ENCODE assay signal across 11 mouse cellular contexts in genomic region chr4:43666412-43666811, GRCm38 (mm10). TPM values are rescaled to one million over a fixed set of nuclear protein-coding genes. Genes with fewer than 3 reads are reported as not detected.
DNase-seq lines count a peak whose midpoint lies in the region; ATAC-seq and TF ChIP-seq lines count a peak whose summit lies in the region.
"Had no signal": no experiment of that assay in that cellular context is flagged by ENCODE, and none has a peak within 500 bp of the region (broad histone marks: within the 10 kb centered on the region; RNA-seq: fewer than 3 reads in every experiment).

No protein-coding gene starts in this region.

- no peaks in the 10 kb centered on the region for H3K36me3 ChIP-seq in E14TG2a.4 (ENCODE audit: insufficient read depth, low read length)
- H3K36me3 ChIP-seq in heart, embryonic 11.5 days (ENCODE audit: control insufficient read depth, insufficient read depth, low read length), result no peaks in the 10 kb centered on the region

- H3K27ac ChIP-seq in heart, embryonic 11.5 days (ENCODE audit: low read depth, low read length), result no peak overlapping the region

- ATAC-seq in hematopoietic stem cell, adult 5-6 weeks (replicated peaks in 1 of 2; ENCODE audit: insufficient read depth in 1 of 2, low FRiP score in 2 of 2, low TSS enrichment in 1 of 2, low read depth in 1 of 2, poor library complexity in 2 of 2, severe bottlenecking in 2 of 2), result peak; percentile 24 to 46; a peak in 2 of 4 replicates
- ATAC-seq in heart, embryonic 11.5 days (replicated peaks; ENCODE audit: insufficient number of reproducible peaks, low FRiP score, low TSS enrichment), result no peak

- no peak overlapping the region for H3K9ac ChIP-seq in heart, embryonic 11.5 days (ENCODE audit: low read depth, low read length)

- peaks cover 17% of the 10 kb centered on the region for H3K4me1 ChIP-seq in E14TG2a.4 (replicated peaks; ENCODE audit: low read depth, low read length)
- peaks cover 5% of the 10 kb centered on the region for H3K4me1 ChIP-seq in heart, embryonic 11.5 days (ENCODE audit: control insufficient read depth, insufficient read depth, low read length)

- H3K4me2 ChIP-seq in heart, embryonic 11.5 days, result no peak overlapping the region

- H3K4me3 ChIP-seq in E14TG2a.4 (replicated peaks; ENCODE audit: low read length), result no peak overlapping the region
- no peak overlapping the region for H3K4me3 ChIP-seq in heart, embryonic 11.5 days (ENCODE audit: low read depth, low read length)
- H3K4me3 ChIP-seq: erythroblast, embryonic 14.5 days had no signal

- 14% methylated on average over 4 of the region's 4 CpGs for WGBS in heart, embryonic 11.5 days (ENCODE audit: insufficient replicate concordance)

- H3K9me3 ChIP-seq in E14TG2a.4 (ENCODE audit: low read length), result no peaks in the 10 kb centered on the region
- H3K9me3 ChIP-seq in heart, embryonic 11.5 days (replicated peaks; ENCODE audit: control insufficient read depth, low read length), result no peaks in the 10 kb centered on the region; the same call in 1 of the 2 replicates

- TF ChIP-seq CTCF in E14TG2a.4 (conservative IDR thresholded peaks at IDR 0.05; ENCODE audit: low read length), result peak; percentile 47

- H3K27me3 ChIP-seq in E14TG2a.4 (ENCODE audit: insufficient read depth, low read length), result peaks cover 66% of the 10 kb centered on the region
- H3K27me3 ChIP-seq in heart, embryonic 11.5 days (ENCODE audit: control insufficient read depth, insufficient read depth, low read length), result peaks cover 44% of the 10 kb centered on the region

- peak; percentile 40 for DNase-seq in kidney, postnatal 14 days
- DNase-seq in kidney, postnatal 10 days, result no peak
- peak; percentile 35 for DNase-seq in A20 (ENCODE audit: low read depth, low spot score)
- DNase-seq in yolk sac, embryonic 10.5 days (ENCODE audit: low spot score), result no peak

RNA-seq across cellular contexts. Expression of gene Tmem8b, which starts 2.4 kb away (rescaled TPM):
- total RNA-seq in hematopoietic stem cell, adult 5-6 weeks (2017), result 1.3 and 1.8 TPM in 2 replicates
- 2.7 and 3.3 TPM in 2 replicates for polyA plus RNA-seq in heart, embryonic 11.5 days (2014; fragmentation: Nextera tagmentation; extraction: Ambion mirVana)

RNA-seq across cellular contexts. Expression of gene Fam221b, which starts 2.5 kb away (rescaled TPM):
- 0.44 and 0.50 TPM in 2 replicates for total RNA-seq in hematopoietic stem cell, adult 5-6 weeks (2017)
- 3.4 and 3.9 TPM in 2 replicates for polyA plus RNA-seq in heart, embryonic 11.5 days (2014; fragmentation: Nextera tagmentation; extraction: Ambion mirVana)

RNA-seq across cellular contexts. Expression of gene Hint2, which starts 10.1 kb away (rescaled TPM):
- 61.0 and 88.4 TPM in 2 replicates for total RNA-seq in hematopoietic stem cell, adult 5-6 weeks (2017)
- polyA plus RNA-seq in heart, embryonic 11.5 days (2014; fragmentation: Nextera tagmentation; extraction: Ambion mirVana), result 128 and 131 TPM in 2 replicates

RNA-seq across cellular contexts. Expression of gene Spag8, which starts 13.0 kb away (rescaled TPM):
- not detected in 2 replicates for total RNA-seq in hematopoietic stem cell, adult 5-6 weeks (2017)
- 0.29 and 0.38 TPM in 2 replicates for polyA plus RNA-seq in heart, embryonic 11.5 days (2014; fragmentation: Nextera tagmentation; extraction: Ambion mirVana)
- polyA plus RNA-seq: erythroblast, embryonic 14.5 days had no signal

RNA-seq across cellular contexts. Expression of gene Olfr70, which starts 34.2 kb away (rescaled TPM):
- total RNA-seq in hematopoietic stem cell, adult 5-6 weeks (2017), result not detected in 2 replicates
- not detected in 2 replicates for polyA plus RNA-seq in heart, embryonic 11.5 days (2014; fragmentation: Nextera tagmentation; extraction: Ambion mirVana)
- total RNA-seq: layer of hippocampus, postnatal 25 days had no signal
- polyA plus RNA-seq: erythroblast, embryonic 14.5 days; heart, embryonic 16.5 days; stomach, embryonic 16.5 days had no signal

Comparison
In these comparisons a context has a peak if more than half of its experiments do, and no peak if none do; other contexts are left out.
1. DNase-seq: peak in kidney, postnatal 14 days (single experiment) and A20 (single experiment); none in kidney, postnatal 10 days (single experiment) and yolk sac, embryonic 10.5 days (single experiment).